Mouse (Mus musculus): ENCODE data around the gene Ntf5. TPM values are rescaled to one million over a fixed set of nuclear protein-coding genes. Genes with fewer than 3 reads are reported as not detected.

Gene Ntf5
- polyA plus RNA-seq, 1 experiment: 0.79 TPM

DNA sequence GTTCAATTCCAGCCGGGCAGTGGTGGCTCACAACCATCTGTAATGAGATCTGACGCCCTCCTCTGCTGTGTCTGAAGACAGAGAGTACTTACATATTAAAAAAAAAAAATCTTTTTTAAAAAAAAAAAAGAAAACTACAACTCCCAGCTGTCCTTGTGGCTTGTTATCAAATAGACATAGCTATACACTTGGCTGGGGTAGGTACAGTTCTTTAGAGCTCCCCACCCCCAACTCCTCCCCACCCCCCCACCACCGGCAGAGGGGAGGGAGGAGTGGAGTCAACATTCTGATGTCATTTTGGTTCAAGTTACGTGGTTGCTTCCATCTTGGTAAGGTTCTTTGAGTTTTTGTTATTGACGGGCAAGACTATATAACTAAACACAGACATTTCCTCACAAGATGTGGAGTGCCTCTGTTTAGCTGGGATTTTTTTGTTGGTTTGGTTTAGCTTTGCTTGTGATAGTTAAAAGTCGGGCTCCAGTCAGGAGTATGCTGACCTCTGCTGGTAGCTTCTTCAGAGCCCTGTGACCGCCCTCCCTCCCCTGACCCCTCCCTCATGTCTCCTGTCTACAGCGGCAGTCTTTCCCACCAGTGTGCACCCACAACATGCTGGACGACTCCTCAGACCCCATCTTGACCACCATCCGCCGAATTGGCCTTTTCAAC, 34.0 kb downstream of the Ntf5 start:
- no peak overlapping the region for H3K4me3 ChIP-seq (ENCODE audit: insufficient read depth, low read length)
- no peak for TF ChIP-seq POLR2A (IDR thresholded peaks at IDR 0.05; ENCODE audit: low read depth, low read length)
- TF ChIP-seq CTCF (IDR thresholded peaks at IDR 0.05; ENCODE audit: borderline replicate concordance, insufficient read depth, low read length): peak; percentile 26; the same call in 1 of the 2 replicates
- H3K4me1 ChIP-seq (ENCODE audit: control insufficient read depth, insufficient read depth, low read length): no peaks in the 10 kb centered on the region
- no peak overlapping the region for H3K27ac ChIP-seq (ENCODE audit: insufficient read depth, low read length)

DNA sequence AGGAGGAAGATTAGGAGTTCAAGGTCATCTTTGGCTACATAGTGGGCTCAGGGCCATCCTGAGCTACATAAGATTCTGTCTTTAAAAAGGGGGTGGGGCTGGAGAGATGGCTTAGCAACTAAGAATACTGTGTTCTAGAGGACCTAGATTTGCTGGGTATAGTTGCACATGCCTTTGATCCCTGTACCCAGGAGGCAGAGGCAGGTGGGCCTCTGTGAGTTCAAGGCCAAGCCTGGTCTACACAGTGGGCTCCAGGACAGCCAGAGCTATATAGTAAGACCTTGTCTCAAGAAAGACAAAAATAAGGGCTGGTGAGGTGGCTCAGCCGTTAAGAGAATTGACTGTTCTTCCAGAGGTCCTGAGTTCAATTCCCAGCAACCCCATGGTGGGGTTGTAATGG, 36.5 kb downstream of the Ntf5 start:
- Histone ChIP-seq H3K27ac (ENCODE audit: insufficient read depth, low read length) (no peak overlapping the region), H3K4me1 (ENCODE audit: control insufficient read depth, insufficient read depth, low read length) (no peaks in the 10 kb centered on the region), H3K4me3 (ENCODE audit: insufficient read depth, low read length) (no peak overlapping the region)
- no peak for TF ChIP-seq POLR2A (IDR thresholded peaks at IDR 0.05; ENCODE audit: low read depth, low read length)
- TF ChIP-seq CTCF (IDR thresholded peaks at IDR 0.05; ENCODE audit: borderline replicate concordance, insufficient read depth, low read length): no peak

- H3K4me3 ChIP-seq (ENCODE audit: insufficient read depth, low read length): no peak overlapping the region
- no peaks in the 10 kb centered on the region for H3K4me1 ChIP-seq (ENCODE audit: control insufficient read depth, insufficient read depth, low read length)
- no peak for TF ChIP-seq POLR2A (IDR thresholded peaks at IDR 0.05; ENCODE audit: low read depth, low read length)
- peak; percentile 41 for TF ChIP-seq CTCF (IDR thresholded peaks at IDR 0.05; ENCODE audit: borderline replicate concordance, insufficient read depth, low read length)
- H3K27ac ChIP-seq (ENCODE audit: insufficient read depth, low read length): no peak overlapping the region
Observed at GRCm38 (mm10) chr7:45451344-45451982, 38.0 kb downstream of the Ntf5 start.

DNA sequence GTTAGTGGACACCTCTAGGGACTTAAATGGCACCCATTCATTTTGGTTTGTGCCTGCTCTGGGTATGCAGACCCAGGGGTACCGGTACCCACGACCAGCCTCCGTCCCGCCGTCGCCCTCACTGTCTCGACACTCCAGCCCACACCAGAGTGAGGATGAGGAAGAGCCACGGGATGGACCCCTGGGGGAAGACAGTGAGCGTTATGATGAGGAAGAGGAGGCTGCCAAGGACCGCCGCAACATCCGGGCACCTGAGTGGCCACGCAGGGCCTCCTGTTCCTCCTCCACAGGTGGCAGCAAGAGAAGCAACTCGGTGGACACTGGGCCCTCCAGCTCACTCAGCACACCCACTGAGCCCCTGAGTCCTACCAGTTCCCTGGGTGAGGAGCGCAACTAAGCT, 41.5 kb downstream of the Ntf5 start:
- H3K27ac ChIP-seq (ENCODE audit: insufficient read depth, low read length): no peak overlapping the region
- no peak overlapping the region for H3K4me3 ChIP-seq (ENCODE audit: insufficient read depth, low read length)
- no peaks in the 10 kb centered on the region for H3K4me1 ChIP-seq (ENCODE audit: control insufficient read depth, insufficient read depth, low read length)
- no peak for TF ChIP-seq CTCF (IDR thresholded peaks at IDR 0.05; ENCODE audit: borderline replicate concordance, insufficient read depth, low read length)
- no peak for TF ChIP-seq POLR2A (IDR thresholded peaks at IDR 0.05; ENCODE audit: low read depth, low read length)

DNA sequence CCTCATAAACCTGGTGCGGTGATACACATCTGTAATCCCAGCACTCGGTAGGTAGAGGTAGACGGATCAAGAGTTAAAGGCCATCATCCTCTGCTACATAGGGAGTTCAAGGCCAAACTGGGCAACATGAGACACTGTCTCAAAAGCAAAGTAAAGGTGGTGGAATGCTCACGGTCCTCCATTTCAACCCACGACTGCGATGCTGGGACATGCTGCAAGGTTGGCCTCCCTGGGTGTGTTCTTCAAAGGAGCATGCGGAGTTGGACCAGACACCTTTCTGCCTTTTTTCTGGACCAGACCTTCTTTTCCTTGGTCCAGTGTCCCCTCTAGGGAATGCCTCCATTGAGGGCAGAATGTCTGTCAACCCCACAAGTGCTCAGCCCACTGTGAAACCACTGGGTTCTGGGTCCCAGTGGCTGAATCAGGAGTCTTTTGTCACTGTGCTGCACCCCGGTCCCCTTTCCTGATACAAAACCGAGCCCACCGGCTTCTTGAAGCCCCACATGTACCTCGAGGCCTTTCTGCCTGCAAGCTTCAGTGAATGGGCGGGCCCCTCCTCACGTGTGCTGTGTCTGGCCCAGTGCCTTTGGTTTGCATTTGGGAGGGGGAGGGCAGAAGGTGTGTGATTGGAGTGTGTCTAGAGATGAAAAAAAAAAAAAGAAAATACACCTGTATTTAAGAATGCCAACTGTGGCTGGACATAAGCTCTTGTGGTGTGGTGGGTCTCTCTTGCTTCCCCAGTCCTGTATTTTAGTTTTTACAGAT, 42.6 kb downstream of the Ntf5 start:
- H3K4me3 ChIP-seq (ENCODE audit: insufficient read depth, low read length): no peak overlapping the region
- H3K27ac ChIP-seq (ENCODE audit: insufficient read depth, low read length): no peak overlapping the region
- H3K4me1 ChIP-seq (ENCODE audit: control insufficient read depth, insufficient read depth, low read length): peaks cover 5% of the 10 kb centered on the region; the same call in 1 of the 2 replicates
- TF ChIP-seq CTCF (IDR thresholded peaks at IDR 0.05; ENCODE audit: borderline replicate concordance, insufficient read depth, low read length) (no peak), POLR2A (IDR thresholded peaks at IDR 0.05; ENCODE audit: low read depth, low read length) (peak; percentile 2; the same call in 1 of the 2 replicates)

DNA sequence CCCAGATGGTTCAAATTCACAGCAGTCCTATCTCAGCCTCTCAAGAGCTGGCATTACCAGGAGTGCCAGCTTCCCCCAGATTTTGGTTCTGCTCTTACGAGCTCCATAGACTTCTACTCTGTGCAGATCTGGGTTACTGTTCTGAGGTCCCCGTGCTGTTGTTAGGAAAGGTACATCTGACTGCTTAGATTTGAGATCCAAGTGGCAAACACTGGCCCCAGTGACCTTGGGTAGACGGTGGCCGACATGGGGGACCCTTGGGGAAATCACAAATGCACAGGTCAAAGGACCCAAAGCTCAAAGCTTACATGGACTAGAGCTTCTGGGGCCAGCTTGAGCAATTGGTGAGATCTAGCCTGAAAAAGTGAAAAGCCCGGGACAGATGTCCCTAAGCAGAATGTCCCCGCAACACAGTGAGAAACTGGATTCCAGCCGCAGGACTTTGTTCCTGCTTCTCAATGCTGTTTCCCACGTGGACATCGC, 43.3 kb downstream of the Ntf5 start:
- Histone ChIP-seq H3K27ac (ENCODE audit: insufficient read depth, low read length) (peak overlapping the region; percentile 73), H3K4me3 (ENCODE audit: insufficient read depth, low read length) (peak overlapping the region; percentile 67), H3K4me1 (ENCODE audit: control insufficient read depth, insufficient read depth, low read length) (peaks cover 5% of the 10 kb centered on the region; the same call in 1 of the 2 replicates)
- TF ChIP-seq POLR2A (IDR thresholded peaks at IDR 0.05; ENCODE audit: low read depth, low read length) (no peak; the same call in 1 of the 2 replicates), CTCF (IDR thresholded peaks at IDR 0.05; ENCODE audit: borderline replicate concordance, insufficient read depth, low read length) (no peak)

GRCm38 (mm10) chr7:45457204-45458060, 43.9 kb downstream of the Ntf5 start:
- TF ChIP-seq POLR2A (IDR thresholded peaks at IDR 0.05; ENCODE audit: low read depth, low read length): peak; percentile 85
- no peak for TF ChIP-seq CTCF (IDR thresholded peaks at IDR 0.05; ENCODE audit: borderline replicate concordance, insufficient read depth, low read length)
- Histone ChIP-seq H3K4me1 (ENCODE audit: control insufficient read depth, insufficient read depth, low read length) (peaks cover 5% of the 10 kb centered on the region; the same call in 1 of the 2 replicates), H3K27ac (ENCODE audit: insufficient read depth, low read length) (peak overlapping the region; percentile 73), H3K4me3 (ENCODE audit: insufficient read depth, low read length) (peak overlapping the region; percentile 67)

- TF ChIP-seq POLR2A (IDR thresholded peaks at IDR 0.05; ENCODE audit: low read depth, low read length): peak; percentile 68
- no peak for TF ChIP-seq CTCF (IDR thresholded peaks at IDR 0.05; ENCODE audit: borderline replicate concordance, insufficient read depth, low read length)
- H3K4me3 ChIP-seq (ENCODE audit: insufficient read depth, low read length): peak overlapping the region; percentile 67
- peak overlapping the region; percentile 73 for H3K27ac ChIP-seq (ENCODE audit: insufficient read depth, low read length)
- H3K4me1 ChIP-seq (ENCODE audit: control insufficient read depth, insufficient read depth, low read length): peaks cover 9% of the 10 kb centered on the region
Observed at GRCm38 (mm10) chr7:45458748-45459563, 45.5 kb downstream of the Ntf5 start.

Data from embryonic fibroblast, embryonic 13.5 days (primary cell).